Mouse (Mus musculus): ENCODE data around the gene Tmem185a. TPM values are rescaled to one million over a fixed set of nuclear protein-coding genes. Genes with fewer than 3 reads are reported as not detected.
"Not testable (repeated sequence)": the region's sequence is repeated elsewhere in the genome, so short reads cannot be mapped to it uniquely, and the experiment has no call there.

Tmem185a gene
- 10 to 100 TPM; 42.7 to 53.1 TPM for total RNA-seq (2021)

- intact Hi-C loops (cut with DNase I), result loop anchor here (1.0 kb wide), 1 partner anchor 92 kb away; the partner anchor contains the start of gene 1110012L19Rik
Measured at GRCm38 (mm10) chrX:70476792-70477776, at the start of gene Tmem185a. Gene Tmem185a (minus strand): TSS chrX:70477180.

DNA sequence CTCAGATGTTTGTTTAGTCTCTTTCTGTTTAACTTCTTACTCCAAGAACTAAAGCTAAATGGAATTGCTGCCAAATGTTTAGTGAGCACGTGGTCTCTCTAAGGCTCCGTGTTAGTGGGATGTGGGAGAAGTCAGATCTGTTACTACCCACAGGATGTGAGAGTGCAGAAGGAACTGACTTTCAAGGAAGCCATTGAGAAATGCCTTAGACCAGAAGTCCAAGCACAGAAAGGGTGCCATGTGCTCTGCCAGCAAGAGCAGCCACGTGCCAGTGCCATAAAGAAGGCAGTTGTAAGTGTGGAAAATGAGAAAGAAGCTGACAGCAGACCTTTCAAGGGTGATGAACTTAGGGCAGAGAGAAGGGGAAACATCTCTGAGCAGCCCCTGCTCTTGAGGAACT lies 37.4 kb upstream of the Tmem185a start:
- intact Hi-C loops (cut with DNase I); DNase-seq (ENCODE audit: low spot score in 2 of 2): not testable (repeated sequence)

More at GRCm38 (mm10) chrX:70476792-70477776, at the start of gene Tmem185a:
- DNase-seq (ENCODE audit: low spot score in 2 of 2), result peak; percentile 83 to 85

DNA sequence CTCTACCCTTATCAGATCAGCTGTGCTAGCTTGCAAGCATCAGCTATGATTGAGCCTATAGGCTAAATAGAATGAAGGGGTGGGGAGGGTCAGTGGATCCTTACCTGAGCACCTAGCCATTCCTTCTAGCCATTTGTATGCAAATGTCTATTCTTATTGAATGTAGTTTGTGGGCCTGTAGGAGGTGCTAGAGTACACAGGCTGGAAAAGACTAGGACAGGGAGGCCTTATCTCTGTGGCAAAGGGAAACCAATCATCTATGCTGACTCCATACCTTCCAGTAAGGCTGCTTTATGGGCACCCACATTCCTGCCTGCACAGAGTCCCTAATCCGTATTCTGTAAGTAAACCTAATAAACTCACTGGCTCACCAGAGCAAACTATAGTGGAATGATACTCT lies 10.3 kb upstream of the Tmem185a start:
- intact Hi-C loops (cut with DNase I); DNase-seq (ENCODE audit: low spot score in 2 of 2): not testable (repeated sequence)

DNA sequence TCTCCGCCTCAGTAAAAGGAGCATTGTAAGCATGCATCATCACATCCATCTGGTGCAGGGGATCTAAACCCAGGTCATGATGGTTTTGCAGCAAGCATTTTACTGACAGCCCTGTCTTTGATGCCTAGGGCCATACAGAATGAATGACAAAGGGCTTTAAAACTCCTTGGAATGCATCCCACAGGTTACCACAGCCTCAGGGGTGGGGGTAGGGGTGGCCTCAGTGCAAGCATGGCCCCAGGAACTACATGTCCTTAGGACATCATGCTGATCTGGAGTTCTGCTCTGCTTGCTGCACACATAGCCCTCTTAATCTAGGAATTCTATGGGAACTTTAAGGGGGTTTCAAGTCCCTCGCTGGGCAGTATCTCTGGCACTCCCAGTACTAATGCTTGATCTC lies 5.2 kb upstream of the Tmem185a start:
- intact Hi-C loops (cut with DNase I), result no loop called here
- DNase-seq (ENCODE audit: low spot score in 2 of 2), result no peak

GRCm38 (mm10) chrX:70478701-70479100 lies 1.7 kb upstream of the Tmem185a start:
- intact Hi-C loops (cut with DNase I), result no loop called here
- no peak for DNase-seq (ENCODE audit: low spot score in 2 of 2)

GRCm38 (mm10) chrX:70475215-70475765 lies 1.7 kb downstream of the Tmem185a start:
- DNase-seq (ENCODE audit: low spot score in 2 of 2), result no peak
- intact Hi-C loops (cut with DNase I), result no loop called here

DNA sequence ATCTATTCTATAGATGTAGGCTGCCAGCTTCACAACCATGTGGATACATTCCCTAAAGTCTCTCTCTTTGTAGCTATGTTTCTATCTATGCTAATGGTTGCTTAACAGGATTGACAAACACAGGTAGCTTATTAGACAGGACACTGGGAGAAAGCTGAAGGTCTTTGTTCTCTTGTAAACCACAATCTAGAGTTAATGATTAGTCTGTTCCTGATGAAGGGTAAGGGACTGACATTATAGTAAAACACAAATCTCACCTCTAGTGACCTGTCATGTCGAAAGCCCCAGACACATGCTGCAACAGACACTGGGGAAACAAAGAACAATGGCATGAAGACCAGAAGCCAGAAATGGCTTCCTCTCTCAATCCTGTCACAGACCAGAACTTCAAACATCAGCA lies 10.1 kb downstream of the Tmem185a start:
- DNase-seq (ENCODE audit: low spot score in 2 of 2), result no peak
- intact Hi-C loops (cut with DNase I), result no loop called here

GRCm38 (mm10) chrX:70465489-70465888 lies 11.5 kb downstream of the Tmem185a start:
- intact Hi-C loops (cut with DNase I), result no loop called here
- no peak for DNase-seq (ENCODE audit: low spot score in 2 of 2)

GRCm38 (mm10) chrX:70463621-70464020 lies 13.4 kb downstream of the Tmem185a start:
- DNase-seq (ENCODE audit: low spot score in 2 of 2), result peak; percentile 4 to 8
- intact Hi-C loops (cut with DNase I), result no loop called here

GRCm38 (mm10) chrX:70452359-70452758 lies 24.6 kb downstream of the Tmem185a start:
- DNase-seq (ENCODE audit: low spot score in 2 of 2); intact Hi-C loops (cut with DNase I): not testable (repeated sequence)

- DNase-seq (ENCODE audit: low spot score in 2 of 2), result not testable (repeated sequence)
Measured at GRCm38 (mm10) chrX:70425473-70425872, 51.5 kb downstream of the Tmem185a start.

More at GRCm38 (mm10) chrX:70425473-70425872, 51.5 kb downstream of the Tmem185a start:
- intact Hi-C loops (cut with DNase I), result not testable (repeated sequence)

Other genes with a start within 250 kb of the Tmem185a start
- 100 to 1,000 TPM; 338 to 341 TPM for gene Ids, start 112.1 kb downstream of the Tmem185a start, total RNA-seq (2021)
- gene 1110012L19Rik, start 91.3 kb downstream of the Tmem185a start, total RNA-seq (2021), result 10 to 100 TPM; 12.3 to 12.5 TPM